Mouse (Mus musculus): Measurements from ENCODE around the gene Atp5g1. TPM values are rescaled to one million over a fixed set of nuclear protein-coding genes. Genes with fewer than 3 reads are reported as not detected.

Gene Atp5g1
- polyA plus RNA-seq, 1 experiment = 2,050 TPM

DNA sequence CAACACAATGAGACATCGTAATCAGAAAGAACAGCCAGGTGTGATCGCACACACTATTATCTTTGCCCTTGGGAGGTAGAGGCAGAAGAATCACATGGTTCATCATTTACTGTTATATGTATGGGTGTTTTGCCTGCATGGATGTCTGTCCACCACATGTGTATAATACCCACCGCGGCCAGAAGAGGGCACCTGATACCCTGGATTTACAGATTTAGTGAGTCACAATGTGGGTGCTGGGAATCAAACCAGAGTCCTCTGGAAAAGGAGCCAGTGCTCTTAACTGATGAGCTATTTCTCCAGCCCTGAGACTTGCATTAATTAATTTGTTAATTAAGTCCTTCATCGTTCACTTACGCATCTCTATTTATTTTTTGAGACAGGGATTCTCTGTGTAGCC lies 12.5 kb upstream of the Atp5g1 start:
- Histone ChIP-seq H3K27me3 (replicated peaks; ENCODE audit: control insufficient read depth, insufficient read depth, low read length) (no peaks in the 10 kb centered on the region), H3K27ac (ENCODE audit: insufficient read depth, low read depth, low read length) (no peak overlapping the region), H3K36me3 (ENCODE audit: control insufficient read depth, insufficient read depth, low read length) (no peaks in the 10 kb centered on the region), H3K4me3 (ENCODE audit: insufficient read depth, low read depth, low read length) (no peak overlapping the region), H3K4me1 (ENCODE audit: control insufficient read depth, insufficient read depth, low read length) (no peaks in the 10 kb centered on the region)
- DNase-seq = no peak
- TF ChIP-seq CTCF (conservative IDR thresholded peaks at IDR 0.05; ENCODE audit: insufficient read depth, insufficient read length, low read depth, low read length) (no peak), POLR2A (IDR thresholded peaks at IDR 0.05; ENCODE audit: low read depth, low read length) (no peak)
- 87% methylated on average over 6 of the region's 6 CpGs for WGBS

DNA sequence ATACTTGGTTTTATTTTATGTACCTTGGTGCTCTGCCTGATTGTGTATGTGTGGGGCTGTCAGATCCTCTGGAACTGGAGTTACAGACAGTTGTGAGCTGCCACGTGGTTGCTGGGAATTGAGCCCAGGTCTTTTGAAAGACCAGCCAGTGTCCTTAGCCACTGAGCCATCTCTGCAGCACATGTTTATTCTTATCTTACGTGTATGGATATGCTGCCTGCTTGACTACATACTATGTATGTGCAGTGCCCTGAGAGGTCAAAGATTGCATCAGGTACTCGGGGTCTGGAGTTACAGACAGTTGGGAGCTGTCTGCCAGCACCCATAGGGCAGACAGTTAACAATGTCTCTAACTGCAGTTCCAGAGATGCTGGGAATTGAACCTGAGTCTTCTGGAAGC lies 7.2 kb upstream of the Atp5g1 start:
- DNase-seq = no peak
- 74% methylated on average over 3 of the region's 3 CpGs for WGBS
- TF ChIP-seq POLR2A (IDR thresholded peaks at IDR 0.05; ENCODE audit: low read depth, low read length) = no peak
- no peak for TF ChIP-seq CTCF (conservative IDR thresholded peaks at IDR 0.05; ENCODE audit: insufficient read depth, insufficient read length, low read depth, low read length)
- Histone ChIP-seq H3K27ac (ENCODE audit: insufficient read depth, low read depth, low read length) (no peak overlapping the region), H3K4me1 (ENCODE audit: control insufficient read depth, insufficient read depth, low read length) (no peaks in the 10 kb centered on the region), H3K4me3 (ENCODE audit: insufficient read depth, low read depth, low read length) (no peak overlapping the region), H3K36me3 (ENCODE audit: control insufficient read depth, insufficient read depth, low read length) (no peaks in the 10 kb centered on the region), H3K27me3 (replicated peaks; ENCODE audit: control insufficient read depth, insufficient read depth, low read length) (no peaks in the 10 kb centered on the region)

DNA sequence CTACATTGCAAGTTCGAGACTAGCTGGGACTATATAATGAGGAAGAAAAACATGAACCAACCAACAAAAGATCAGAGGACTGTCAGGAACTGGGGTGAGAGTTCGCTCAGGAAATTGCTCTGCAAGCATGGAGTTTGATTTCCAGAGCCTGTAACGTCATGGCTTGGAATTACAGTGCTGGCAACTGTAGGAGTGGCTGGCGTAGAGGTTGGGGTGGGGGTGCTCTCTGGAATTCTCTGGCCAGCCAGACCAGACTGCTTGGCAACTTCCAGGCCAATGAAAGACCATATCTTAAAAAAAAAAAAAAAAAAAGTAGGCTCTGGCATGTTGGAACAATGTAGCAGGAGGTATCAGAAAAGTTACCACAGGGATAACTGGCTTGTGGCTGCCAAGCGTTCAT lies 5.3 kb upstream of the Atp5g1 start:
- Histone ChIP-seq H3K27me3 (replicated peaks; ENCODE audit: control insufficient read depth, insufficient read depth, low read length) (no peaks in the 10 kb centered on the region), H3K4me3 (ENCODE audit: insufficient read depth, low read depth, low read length) (no peak overlapping the region), H3K27ac (ENCODE audit: insufficient read depth, low read depth, low read length) (no peak overlapping the region), H3K36me3 (ENCODE audit: control insufficient read depth, insufficient read depth, low read length) (no peaks in the 10 kb centered on the region), H3K4me1 (ENCODE audit: control insufficient read depth, insufficient read depth, low read length) (no peaks in the 10 kb centered on the region; the same call in 1 of the 2 replicates)
- WGBS = 80% methylated on average over 5 of the region's 5 CpGs
- no peak for TF ChIP-seq POLR2A (IDR thresholded peaks at IDR 0.05; ENCODE audit: low read depth, low read length)
- DNase-seq = no peak

DNA sequence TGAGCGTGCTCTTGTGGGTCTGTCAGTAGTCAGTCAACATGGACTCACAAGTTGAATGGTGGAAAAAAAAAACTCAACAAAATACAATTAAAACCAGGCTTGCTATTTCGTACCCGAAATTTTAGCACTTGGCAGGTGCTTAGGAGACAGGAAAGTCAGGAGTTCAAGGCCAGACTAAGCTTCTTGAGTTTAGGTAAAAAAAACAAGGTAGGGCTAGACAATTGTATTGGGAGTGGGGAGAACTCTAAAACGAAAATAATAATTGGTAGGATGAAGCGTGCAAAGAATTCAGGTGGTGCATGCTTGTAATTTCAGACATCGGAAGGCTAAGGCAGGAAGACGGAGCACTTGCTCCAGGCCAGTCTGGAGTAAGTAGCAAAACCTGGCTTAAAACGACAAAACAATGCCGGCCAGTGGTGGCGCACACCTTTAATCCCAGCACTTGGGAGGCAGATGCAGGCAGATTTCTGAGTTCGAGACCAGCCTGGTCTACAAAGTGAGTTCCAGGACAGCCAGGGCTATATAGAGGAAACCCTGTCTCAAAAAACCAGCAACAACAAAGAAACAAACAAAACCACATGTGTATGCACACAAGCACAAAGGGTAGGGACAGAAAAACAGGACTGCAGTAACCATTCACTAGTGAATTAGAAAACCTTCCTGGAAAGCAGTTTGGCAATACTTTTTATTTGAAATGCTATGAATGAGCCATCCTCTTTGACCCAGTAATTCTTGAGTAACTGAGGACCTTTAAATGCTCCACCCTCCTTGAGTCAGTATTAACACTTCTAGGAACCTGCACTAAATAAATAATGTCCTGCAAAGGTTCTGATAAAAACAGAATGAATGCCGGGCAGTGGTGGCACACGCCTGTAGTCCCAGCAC lies 993 bp upstream of the Atp5g1 start:
- TF ChIP-seq CTCF (conservative IDR thresholded peaks at IDR 0.05; ENCODE audit: insufficient read depth, insufficient read length, low read depth, low read length) = no peak
- TF ChIP-seq POLR2A (IDR thresholded peaks at IDR 0.05; ENCODE audit: low read depth, low read length) = no peak
- H3K27me3 ChIP-seq (replicated peaks; ENCODE audit: control insufficient read depth, insufficient read depth, low read length) = no peaks in the 10 kb centered on the region
- no peaks in the 10 kb centered on the region for H3K36me3 ChIP-seq (ENCODE audit: control insufficient read depth, insufficient read depth, low read length)
- H3K4me1 ChIP-seq (ENCODE audit: control insufficient read depth, insufficient read depth, low read length) = no peaks in the 10 kb centered on the region; the same call in 1 of the 2 replicates
- H3K4me3 ChIP-seq (ENCODE audit: insufficient read depth, low read depth, low read length) = peak overlapping the region; percentile 25
- H3K27ac ChIP-seq (ENCODE audit: insufficient read depth, low read depth, low read length) = peak overlapping the region; percentile 75
- DNase-seq = no peak
- 63% methylated on average over 13 of the region's 13 CpGs for WGBS

DNA sequence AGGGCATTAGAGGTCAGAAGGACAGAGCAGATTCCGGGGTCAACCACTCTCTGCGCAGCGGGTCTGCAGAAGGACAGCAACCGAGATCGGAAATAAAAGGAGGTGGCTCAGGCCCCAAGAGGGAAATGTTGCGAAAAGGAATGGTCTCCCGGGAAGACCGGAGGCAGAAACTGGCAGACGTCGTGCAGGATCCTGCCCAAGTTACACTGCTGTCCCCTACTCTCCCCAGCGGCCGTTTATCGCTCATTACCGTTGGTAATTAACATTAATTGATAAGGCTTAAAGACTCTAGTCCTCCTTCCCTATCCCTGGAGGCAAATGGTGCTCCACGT lies 327 bp downstream of the Atp5g1 start:
- H3K4me1 ChIP-seq (ENCODE audit: control insufficient read depth, insufficient read depth, low read length) = no peaks in the 10 kb centered on the region; the same call in 1 of the 2 replicates
- DNase-seq = no peak
- peak overlapping the region; percentile 83 for H3K4me3 ChIP-seq (ENCODE audit: insufficient read depth, low read depth, low read length)
- TF ChIP-seq POLR2A (IDR thresholded peaks at IDR 0.05; ENCODE audit: low read depth, low read length) (no peak), CTCF (conservative IDR thresholded peaks at IDR 0.05; ENCODE audit: insufficient read depth, insufficient read length, low read depth, low read length) (no peak)
- H3K36me3 ChIP-seq (ENCODE audit: control insufficient read depth, insufficient read depth, low read length) = no peaks in the 10 kb centered on the region; the same call in 1 of the 2 replicates
- H3K27me3 ChIP-seq (replicated peaks; ENCODE audit: control insufficient read depth, insufficient read depth, low read length) = no peaks in the 10 kb centered on the region
- H3K27ac ChIP-seq (ENCODE audit: insufficient read depth, low read depth, low read length) = peak overlapping the region; percentile 96
- 0% methylated on average over 15 of the region's 15 CpGs for WGBS

DNA sequence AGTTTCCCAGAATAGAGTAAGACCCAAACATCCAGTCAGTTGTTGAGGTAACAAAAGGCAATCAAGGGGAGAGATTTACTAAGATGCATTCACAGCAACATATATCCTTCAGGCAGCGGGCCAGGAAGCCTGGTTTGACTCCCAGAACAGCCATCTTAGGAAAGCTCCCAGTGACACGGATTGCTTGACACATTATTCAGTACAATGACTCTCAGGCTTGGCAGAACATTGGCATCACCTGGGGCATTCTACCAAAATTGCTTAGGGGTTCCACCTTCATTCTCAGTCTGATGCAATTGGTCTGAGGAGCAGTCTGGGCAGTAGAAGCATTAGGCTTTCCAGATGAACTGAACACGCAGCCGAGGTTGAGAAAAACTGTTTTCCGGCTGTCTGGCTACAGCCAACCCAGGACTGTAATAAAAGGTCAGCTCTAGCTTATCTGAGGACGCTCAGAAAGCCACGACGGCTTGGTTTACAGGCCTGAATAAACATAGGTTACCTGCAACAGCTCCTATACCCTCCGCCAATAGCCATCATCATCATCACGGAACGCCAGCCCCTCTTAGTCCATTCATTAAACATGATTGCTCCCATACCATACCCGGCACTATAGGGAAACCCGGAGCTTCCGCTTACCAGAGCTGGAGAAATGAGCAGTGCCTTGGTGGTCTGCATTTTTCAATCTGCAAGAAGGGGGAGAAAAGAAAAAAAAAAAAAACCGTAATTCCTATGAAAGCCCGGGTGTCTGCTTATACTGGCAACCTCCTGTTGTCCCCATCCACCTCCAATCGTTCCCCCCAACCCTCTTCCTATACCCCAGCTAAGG lies 906 bp downstream of the Atp5g1 start:
- H3K27me3 ChIP-seq (replicated peaks; ENCODE audit: control insufficient read depth, insufficient read depth, low read length) = no peaks in the 10 kb centered on the region
- H3K36me3 ChIP-seq (ENCODE audit: control insufficient read depth, insufficient read depth, low read length) = no peaks in the 10 kb centered on the region; the same call in 1 of the 2 replicates
- H3K27ac ChIP-seq (ENCODE audit: insufficient read depth, low read depth, low read length) = peak overlapping the region; percentile 96
- H3K4me1 ChIP-seq (ENCODE audit: control insufficient read depth, insufficient read depth, low read length) = no peaks in the 10 kb centered on the region; the same call in 1 of the 2 replicates
- 5% methylated on average over 17 of the region's 17 CpGs for WGBS
- peak; percentile 34 for DNase-seq
- peak overlapping the region; percentile 83 for H3K4me3 ChIP-seq (ENCODE audit: insufficient read depth, low read depth, low read length)
- TF ChIP-seq CTCF (conservative IDR thresholded peaks at IDR 0.05; ENCODE audit: insufficient read depth, insufficient read length, low read depth, low read length) = no peak
- no peak for TF ChIP-seq POLR2A (IDR thresholded peaks at IDR 0.05; ENCODE audit: low read depth, low read length)

Measured in kidney, adult 2 months (tissue).